Mouse (Mus musculus): ENCODE measurements around the gene Syngr1. TPM values are rescaled to one million over a fixed set of nuclear protein-coding genes. Genes with fewer than 3 reads are reported as not detected.

Gene Syngr1
- polyA plus RNA-seq, 1 experiment from 2014 or later: 38.0 TPM

- Histone ChIP-seq H3K27ac (no peak overlapping the region), H3K36me3 (peaks cover 38% of the 10 kb centered on the region), H3K9ac (no peak overlapping the region), H3K9me3 (replicated peaks) (no peaks in the 10 kb centered on the region), H3K4me2 (no peak overlapping the region), H3K4me1 (replicated peaks) (peaks cover 13% of the 10 kb centered on the region), H3K4me3 (no peak overlapping the region), H3K27me3 (no peaks in the 10 kb centered on the region)
- 66% methylated on average over 11 of the region's 11 CpGs for WGBS
- ATAC-seq (replicated peaks; ENCODE audit: insufficient number of reproducible peaks, insufficient read depth, low FRiP score, low read depth): no peak
Observed at GRCm38 (mm10) chr15:80163274-80163673, 72.1 kb downstream of the Syngr1 start.

GRCm38 (mm10) chr15:80163716-80164115 is 72.6 kb downstream of the Syngr1 start:
- no peak overlapping the region for H3K27ac ChIP-seq
- no peak overlapping the region for H3K9ac ChIP-seq
- H3K9me3 ChIP-seq (replicated peaks): no peaks in the 10 kb centered on the region
- H3K4me2 ChIP-seq: no peak overlapping the region
- ATAC-seq (replicated peaks; ENCODE audit: insufficient number of reproducible peaks, insufficient read depth, low FRiP score, low read depth): no peak
- H3K4me1 ChIP-seq (replicated peaks): peaks cover 10% of the 10 kb centered on the region
- H3K36me3 ChIP-seq: peaks cover 35% of the 10 kb centered on the region
- no peaks in the 10 kb centered on the region for H3K27me3 ChIP-seq
- no peak overlapping the region for H3K4me3 ChIP-seq
- 80% methylated on average over 4 of the region's 4 CpGs for WGBS

- peaks cover 20% of the 10 kb centered on the region for H3K36me3 ChIP-seq
- no peak overlapping the region for H3K9ac ChIP-seq
- peaks cover 7% of the 10 kb centered on the region; the same call in 1 of the 2 replicates for H3K27me3 ChIP-seq
- H3K4me1 ChIP-seq (replicated peaks): peaks cover 5% of the 10 kb centered on the region; the same call in 1 of the 2 replicates
- WGBS: 48% methylated on average over 5 of the region's 5 CpGs
- H3K9me3 ChIP-seq (replicated peaks): no peaks in the 10 kb centered on the region
- H3K4me3 ChIP-seq: no peak overlapping the region
- no peak overlapping the region for H3K4me2 ChIP-seq
- no peak overlapping the region for H3K27ac ChIP-seq
- no peak for ATAC-seq (replicated peaks; ENCODE audit: insufficient number of reproducible peaks, insufficient read depth, low FRiP score, low read depth)
Observed at GRCm38 (mm10) chr15:80165396-80165795, 74.3 kb downstream of the Syngr1 start.

Small RNA genes within 50 kb of the gene (microRNA-seq; reads per million reads assigned to microRNA genes)
- 19.3 reads per million, percentile 33 among the genes with 10 or more reads in this experiment for gene Snord43

Other genes with a start within 250 kb of the Syngr1 start
- 13.8 and 36.7 TPM in 2 replicates for gene Apobec3, start 199.7 kb upstream of the Syngr1 start, polyA plus RNA-seq (2015; fragmentation: Nextera tagmentation; extraction: Ambion mirVana)
- 0.63 and 1.9 TPM in 2 replicates for gene Cbx7, start 120.2 kb upstream of the Syngr1 start, polyA plus RNA-seq (2015; fragmentation: Nextera tagmentation; extraction: Ambion mirVana)
- gene Pdgfb, start 76.4 kb upstream of the Syngr1 start, polyA plus RNA-seq (2015; fragmentation: Nextera tagmentation; extraction: Ambion mirVana): 3.7 and 4.0 TPM in 2 replicates
- gene Rpl3, start 534 bp downstream of the Syngr1 start, polyA plus RNA-seq (2015; fragmentation: Nextera tagmentation; extraction: Ambion mirVana): 565 and 609 TPM in 2 replicates
- gene Tab1, start 41.8 kb downstream of the Syngr1 start, polyA plus RNA-seq (2015; fragmentation: Nextera tagmentation; extraction: Ambion mirVana): 25.0 and 33.6 TPM in 2 replicates
- 0.93 and 2.5 TPM in 2 replicates for gene Mgat3, start 82.4 kb downstream of the Syngr1 start, polyA plus RNA-seq (2015; fragmentation: Nextera tagmentation; extraction: Ambion mirVana)
- 21.1 and 26.8 TPM in 2 replicates for gene Mief1, start 142.7 kb downstream of the Syngr1 start, polyA plus RNA-seq (2015; fragmentation: Nextera tagmentation; extraction: Ambion mirVana)
- gene AC140267.1, start 144.5 kb downstream of the Syngr1 start, polyA plus RNA-seq (2015; fragmentation: Nextera tagmentation; extraction: Ambion mirVana): not detected in 2 replicates
- 71.5 and 81.8 TPM in 2 replicates for gene Atf4, start 163.8 kb downstream of the Syngr1 start, polyA plus RNA-seq (2015; fragmentation: Nextera tagmentation; extraction: Ambion mirVana)
- 33.8 and 35.9 TPM in 2 replicates for gene Rps19bp1, start 173.0 kb downstream of the Syngr1 start, polyA plus RNA-seq (2015; fragmentation: Nextera tagmentation; extraction: Ambion mirVana)
- not detected in 2 replicates for gene Cacna1i, start 195.9 kb downstream of the Syngr1 start, polyA plus RNA-seq (2015; fragmentation: Nextera tagmentation; extraction: Ambion mirVana)

Data from heart, embryonic 15.5 days (tissue).